Mouse (Mus musculus) G1E (cell line): ENCODE data around the gene Gdpd3. TPM values are rescaled to one million over a fixed set of nuclear protein-coding genes. Genes with fewer than 3 reads are reported as not detected.

Source experiments
- ATAC-seq: 2 replicates; pipeline ENCODE4 v1.8.0; 2016; ENCODE audit warnings: mild to moderate bottlenecking; ENCODE audit not compliant: insufficient number of reproducible peaks, poor library complexity, low FRiP score, severe bottlenecking; ENCODE audit errors: extremely low read depth
- DNase-seq: peaks from one replicate; pipeline ENCODE4 v3.0.0; 2012; ENCODE audit warnings: low spot score
- H3K27me3 ChIP-seq: 2 replicates; pipeline ENCODE4 v1.6.1; 2012; ENCODE audit warnings: mild to moderate bottlenecking, low read length, inconsistent platforms; ENCODE audit not compliant: insufficient read depth
- H3K36me3 ChIP-seq: replicated peaks from 2 replicates; pipeline ENCODE3; 2012; ENCODE audit warnings: mild to moderate bottlenecking, inconsistent platforms
- H3K4me1 ChIP-seq: 2 replicates; pipeline ENCODE4 v1.6.1; 2012; ENCODE audit warnings: low read depth, low read length, inconsistent platforms, mixed read lengths; ENCODE audit not compliant: insufficient read depth
- H3K4me3 ChIP-seq: 2 replicates; pipeline ENCODE4 v1.5.1; 2012; ENCODE audit warnings: low read depth, mild to moderate bottlenecking, inconsistent platforms, low read length, moderate library complexity, mixed read lengths
- H3K9me3 ChIP-seq: replicated peaks from 2 replicates; pipeline ENCODE4 v1.6.1; 2012; ENCODE audit warnings: inconsistent platforms
- CTCF ChIP-seq: IDR thresholded peaks from 2 replicates; pipeline ENCODE4 v1.5.1; 2012; ENCODE audit warnings: low read depth, low read length, inconsistent platforms, mixed read lengths
- GATA1 ChIP-seq: IDR thresholded peaks from 2 replicates; pipeline ENCODE4 v1.6.1; 2012; ENCODE audit warnings: borderline replicate concordance, low read length, inconsistent platforms, mixed read lengths
- GATA2 ChIP-seq: IDR thresholded peaks from 2 replicates; pipeline ENCODE4 v1.6.1; 2012; ENCODE audit warnings: low read depth, low read length, inconsistent platforms, borderline replicate concordance
- POLR2AphosphoS5 ChIP-seq: IDR thresholded peaks from 2 replicates; pipeline ENCODE4 v1.6.1; 2012; ENCODE audit warnings: low read depth, low read length, inconsistent platforms; ENCODE audit not compliant: insufficient replicate concordance
- TAL1 ChIP-seq: conservative IDR thresholded peaks from 2 replicates; pipeline ENCODE4 v1.6.1; 2012; ENCODE audit warnings: low read depth, low read length, inconsistent platforms, mixed read lengths
- polyA plus RNA-seq: library from polyadenylated mRNA; stranded (reverse); fragments of >175 nt; gene quantifications from 2 replicates; pipeline ENCODE4 v1.2.3, GENCODE M21; 2012
- total RNA-seq, 2 experiments: library from RNA; stranded (forward) in 1 of 2; stranded (reverse) in 1 of 2; fragments of 200-1000 nt in 1 of 2; fragments of >200 nt in 1 of 2; fragmentation: Nextera tagmentation in 1 of 2; gene quantifications; 2 replicates each; pipeline ENCODE4 v1.2.3; 2014 to 2017

The Gdpd3 gene
- total and polyA plus RNA-seq, 3 experiments: 6.1 to 29.9 (median 15.4) TPM

DNA sequence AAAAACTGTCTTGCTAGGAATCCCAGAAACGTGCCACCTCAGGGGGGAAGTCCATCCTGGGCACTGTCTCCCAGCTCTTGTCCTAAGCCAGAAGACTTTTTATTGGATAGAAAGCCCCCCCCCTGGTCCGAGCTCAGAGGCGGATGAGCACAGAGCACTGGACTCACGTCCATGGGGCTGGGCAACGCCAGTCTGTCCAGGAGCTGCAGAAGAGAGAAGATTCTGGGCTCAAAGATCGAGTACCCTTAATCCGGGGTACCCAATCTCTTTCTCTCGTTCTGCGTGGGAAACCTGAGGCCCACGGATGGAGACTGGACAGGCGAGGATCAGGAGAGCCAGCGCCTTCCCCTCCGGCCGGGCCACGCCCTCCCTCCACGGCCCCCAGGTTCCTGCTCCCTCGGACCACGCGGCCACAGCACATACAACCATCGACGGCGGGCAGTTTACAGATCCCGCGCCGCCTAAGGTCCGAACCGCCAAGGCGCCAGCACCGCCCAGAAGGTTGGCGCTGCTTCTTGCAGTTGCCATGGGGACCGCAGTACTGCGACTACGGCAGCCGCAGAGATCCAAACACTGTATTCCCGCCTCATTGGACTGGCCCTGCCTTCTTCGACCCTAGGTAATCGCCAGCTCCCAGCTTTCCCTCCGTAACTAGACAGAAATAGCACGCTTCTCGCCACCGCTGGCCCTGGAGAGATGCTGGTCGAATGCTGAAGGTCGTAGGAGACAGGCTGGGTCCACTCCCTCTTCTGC lies 42.7 kb downstream of the Gdpd3 start:
- Histone ChIP-seq H3K36me3 (peaks cover 2% of the 10 kb centered on the region), H3K4me1 (peaks cover 34% of the 10 kb centered on the region), H3K27me3 (peaks cover 59% of the 10 kb centered on the region), H3K9me3 (no peaks in the 10 kb centered on the region), H3K4me3 (peak overlapping the region; percentile 71)
- peak; percentile 49; the same call in 1 of the 2 replicates for ATAC-seq
- TF ChIP-seq GATA2: no peak
- TF ChIP-seq GATA1: no peak
- TF ChIP-seq POLR2AphosphoS5: no peak
- no peak for TF ChIP-seq TAL1
- TF ChIP-seq CTCF: no peak
- no peak for DNase-seq

DNA sequence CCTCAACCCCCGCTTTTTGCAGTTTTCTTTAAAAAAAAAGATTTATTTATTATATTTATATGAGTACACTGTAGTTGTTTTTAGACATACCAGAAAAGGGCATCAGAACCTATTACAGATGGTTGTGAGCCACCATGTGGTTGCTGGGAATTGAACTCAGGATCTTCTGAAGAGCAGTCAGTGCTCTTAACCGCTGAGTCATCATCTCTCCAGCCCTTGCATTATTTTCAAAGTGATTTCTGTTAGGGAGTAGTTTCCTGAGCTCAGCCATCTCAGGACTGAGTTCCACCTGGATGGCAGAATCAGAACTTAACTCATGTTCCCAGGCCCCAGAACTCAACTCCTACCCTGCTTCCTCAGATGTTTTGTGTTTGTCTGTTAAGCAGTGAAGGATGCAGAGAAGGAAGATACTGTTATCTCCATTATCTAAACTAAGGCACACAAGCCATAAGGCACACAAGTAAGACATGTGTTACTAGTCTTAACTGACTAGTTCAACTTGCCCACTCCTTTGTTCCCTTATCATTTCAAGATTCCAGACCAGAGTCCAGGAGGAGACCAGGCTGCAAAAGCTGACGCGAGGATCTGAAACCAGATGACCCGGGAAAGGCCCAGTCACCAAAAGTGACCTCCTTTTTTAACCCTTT lies 43.7 kb downstream of the Gdpd3 start:
- DNase-seq: no peak
- ATAC-seq: no peak
- H3K27me3 ChIP-seq: peaks cover 63% of the 10 kb centered on the region
- H3K9me3 ChIP-seq: no peaks in the 10 kb centered on the region
- H3K4me3 ChIP-seq: no peak overlapping the region
- peaks cover 2% of the 10 kb centered on the region for H3K36me3 ChIP-seq
- peaks cover 30% of the 10 kb centered on the region for H3K4me1 ChIP-seq
- no peak for TF ChIP-seq GATA1
- TF ChIP-seq POLR2AphosphoS5: no peak
- TF ChIP-seq CTCF: no peak
- no peak for TF ChIP-seq TAL1
- no peak for TF ChIP-seq GATA2

DNA sequence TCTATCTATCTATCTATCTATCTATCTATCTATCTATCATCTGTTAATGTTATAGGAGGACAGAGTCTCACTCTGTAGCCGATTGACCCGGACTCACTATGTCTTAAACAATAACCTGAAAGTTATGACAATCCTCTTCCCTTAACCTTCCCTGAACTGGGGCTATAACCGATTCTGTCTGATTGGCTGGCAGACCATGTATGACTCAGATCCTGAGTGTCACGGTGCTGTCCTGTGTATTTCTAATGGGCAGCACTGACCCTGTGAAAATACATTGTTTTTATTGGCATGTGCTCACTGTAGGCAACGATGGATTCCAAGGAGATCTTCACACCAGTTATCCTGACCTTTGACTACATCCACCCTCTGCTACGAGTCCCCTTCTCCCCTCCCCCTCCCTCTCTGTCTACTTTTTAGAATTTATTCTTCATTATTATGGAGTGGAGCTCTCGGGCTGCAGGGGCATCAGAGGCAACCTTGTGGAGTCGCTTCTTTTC lies 49.6 kb downstream of the Gdpd3 start:
- Histone ChIP-seq H3K4me1 (no peaks in the 10 kb centered on the region), H3K4me3 (no peak overlapping the region), H3K9me3 (no peaks in the 10 kb centered on the region), H3K27me3 (peaks cover 63% of the 10 kb centered on the region), H3K36me3 (no peaks in the 10 kb centered on the region)
- TF ChIP-seq GATA2: no peak
- no peak for TF ChIP-seq TAL1
- TF ChIP-seq GATA1: no peak
- no peak for TF ChIP-seq POLR2AphosphoS5
- TF ChIP-seq CTCF: no peak
- no peak for DNase-seq
- no peak for ATAC-seq

GRCm38 (mm10) chr7:126816494-126816893 lies 50.4 kb downstream of the Gdpd3 start:
- no peaks in the 10 kb centered on the region for H3K9me3 ChIP-seq
- no peak overlapping the region for H3K4me3 ChIP-seq
- ATAC-seq (no peak), DNase-seq (no peak)
- no peak for TF ChIP-seq GATA2
- no peak for TF ChIP-seq GATA1
- TF ChIP-seq CTCF: no peak
- TF ChIP-seq TAL1: no peak
- no peak for TF ChIP-seq POLR2AphosphoS5
- H3K36me3 ChIP-seq: no peaks in the 10 kb centered on the region
- peaks cover 62% of the 10 kb centered on the region for H3K27me3 ChIP-seq
- no peaks in the 10 kb centered on the region for H3K4me1 ChIP-seq

DNA sequence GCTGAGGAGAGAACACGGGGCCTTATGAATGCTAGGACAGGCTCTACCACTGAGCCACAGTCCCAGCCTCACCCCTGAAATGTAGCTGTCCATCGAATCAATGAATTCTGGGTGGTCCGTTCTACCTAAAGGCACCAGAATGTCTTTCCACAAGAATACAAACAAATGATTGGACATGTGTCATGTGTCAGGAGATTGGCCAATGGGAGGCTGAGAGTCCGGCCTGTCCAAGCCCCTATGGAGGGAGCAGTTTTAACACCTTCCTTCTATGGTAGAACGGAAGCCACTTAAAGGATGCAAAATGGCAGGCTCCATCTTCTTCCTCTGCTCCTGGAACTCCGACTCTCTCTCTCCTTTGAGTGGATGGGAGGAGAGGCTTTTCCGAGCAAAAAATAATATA lies 51.5 kb downstream of the Gdpd3 start:
- DNase-seq (no peak), ATAC-seq (no peak)
- peaks cover 8% of the 10 kb centered on the region for H3K4me1 ChIP-seq
- H3K4me3 ChIP-seq: no peak overlapping the region
- peaks cover 52% of the 10 kb centered on the region for H3K27me3 ChIP-seq
- TF ChIP-seq GATA2 (no peak), TAL1 (no peak), CTCF (no peak), GATA1 (no peak), POLR2AphosphoS5 (no peak)
- H3K36me3 ChIP-seq: no peaks in the 10 kb centered on the region
- no peaks in the 10 kb centered on the region for H3K9me3 ChIP-seq

GRCm38 (mm10) chr7:126818818-126819217 lies 52.7 kb downstream of the Gdpd3 start:
- no peak overlapping the region for H3K4me3 ChIP-seq
- DNase-seq (no peak), ATAC-seq (no peak)
- H3K36me3 ChIP-seq: no peaks in the 10 kb centered on the region
- TF ChIP-seq GATA2: no peak
- TF ChIP-seq GATA1: no peak
- TF ChIP-seq POLR2AphosphoS5: no peak
- TF ChIP-seq CTCF: 0 out of 2 replicates have a peak, but pooled peaks have one; percentile 14
- no peak for TF ChIP-seq TAL1
- H3K4me1 ChIP-seq: peaks cover 8% of the 10 kb centered on the region
- H3K27me3 ChIP-seq: peaks cover 42% of the 10 kb centered on the region
- no peaks in the 10 kb centered on the region for H3K9me3 ChIP-seq
